Mouse (Mus musculus): Measurements from ENCODE around the gene Cdx2. TPM values are rescaled to one million over a fixed set of nuclear protein-coding genes. Genes with fewer than 3 reads are reported as not detected.
A peak's percentile ranks its signal among the peaks of the same experiment; 100 is the strongest.

Gene Cdx2
- polyA plus RNA-seq, 1 experiment: not detected

GRCm38 (mm10) chr5:147319653-147320052 lies 12.6 kb upstream of the Cdx2 start:
- H3K27me3 ChIP-seq (replicated peaks): peaks cover 71% of the 10 kb centered on the region
- H3K4me1 ChIP-seq: peaks cover 18% of the 10 kb centered on the region
- TF ChIP-seq FLI1 (IDR thresholded peaks at IDR 0.05; ENCODE audit: low read length): no peak
- TF ChIP-seq GATA1 (IDR thresholded peaks at IDR 0.05; ENCODE audit: borderline replicate concordance, low read length): no peak
- no peaks in the 10 kb centered on the region for H3K36me3 ChIP-seq (replicated peaks; ENCODE audit: low read length)
- H3K9me3 ChIP-seq: no peaks in the 10 kb centered on the region
- no peak overlapping the region for H3K4me3 ChIP-seq (replicated peaks)

DNA sequence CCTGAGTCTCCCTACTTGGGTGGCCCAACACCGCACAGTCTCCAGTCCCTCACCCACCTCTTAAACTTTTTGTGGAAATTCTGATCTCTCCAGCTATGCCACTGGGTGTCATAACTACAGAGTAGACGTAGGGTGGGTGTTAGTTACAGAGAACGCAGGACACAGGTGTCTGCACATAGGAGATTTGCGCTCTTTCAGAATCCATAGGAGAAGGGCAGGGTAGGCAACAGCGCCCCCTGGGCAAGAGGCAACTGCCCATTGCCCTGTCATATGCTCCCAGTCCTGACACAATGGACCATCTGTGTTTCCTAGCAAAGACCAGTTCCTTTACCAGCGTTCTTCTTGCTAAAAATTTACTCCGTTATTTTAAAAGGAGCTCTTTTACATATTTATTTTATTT lies 10.9 kb upstream of the Cdx2 start:
- TF ChIP-seq FLI1 (IDR thresholded peaks at IDR 0.05; ENCODE audit: low read length) (no peak), GATA1 (IDR thresholded peaks at IDR 0.05; ENCODE audit: borderline replicate concordance, low read length) (no peak)
- no peaks in the 10 kb centered on the region for H3K9me3 ChIP-seq
- peaks cover 82% of the 10 kb centered on the region for H3K27me3 ChIP-seq (replicated peaks)
- H3K36me3 ChIP-seq (replicated peaks; ENCODE audit: low read length): no peaks in the 10 kb centered on the region
- H3K4me3 ChIP-seq (replicated peaks): no peak overlapping the region
- H3K4me1 ChIP-seq: peaks cover 12% of the 10 kb centered on the region

DNA sequence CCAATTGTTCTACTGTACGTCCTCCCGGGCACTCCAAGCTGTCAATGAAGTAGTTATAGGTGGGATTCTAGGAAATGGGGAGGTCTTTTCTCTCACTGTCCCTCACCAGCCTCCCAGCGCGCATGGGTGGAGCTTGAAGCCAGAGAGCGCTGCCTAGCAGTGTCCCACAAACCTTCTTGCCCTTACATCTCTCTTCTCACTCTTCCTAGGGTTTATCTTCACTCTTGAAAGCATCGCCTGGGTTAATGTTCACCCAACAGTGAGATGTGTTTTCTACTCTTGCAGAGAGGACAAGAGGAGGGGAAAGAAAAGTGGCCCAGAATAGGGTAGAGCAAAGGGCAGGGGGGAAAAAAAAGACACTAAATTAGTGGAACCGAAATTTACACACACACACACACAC lies 10.3 kb upstream of the Cdx2 start:
- Histone ChIP-seq H3K4me3 (replicated peaks) (no peak overlapping the region), H3K9me3 (no peaks in the 10 kb centered on the region), H3K27me3 (replicated peaks) (peaks cover 82% of the 10 kb centered on the region), H3K36me3 (replicated peaks; ENCODE audit: low read length) (no peaks in the 10 kb centered on the region), H3K4me1 (peaks cover 9% of the 10 kb centered on the region)
- TF ChIP-seq GATA1 (IDR thresholded peaks at IDR 0.05; ENCODE audit: borderline replicate concordance, low read length): no peak
- no peak for TF ChIP-seq FLI1 (IDR thresholded peaks at IDR 0.05; ENCODE audit: low read length)

- H3K9me3 ChIP-seq: no peaks in the 10 kb centered on the region
- no peaks in the 10 kb centered on the region for H3K36me3 ChIP-seq (replicated peaks; ENCODE audit: low read length)
- peaks cover 86% of the 10 kb centered on the region for H3K27me3 ChIP-seq (replicated peaks)
- H3K4me3 ChIP-seq (replicated peaks): peak overlapping the region; percentile 86
- peaks cover 9% of the 10 kb centered on the region for H3K4me1 ChIP-seq
- TF ChIP-seq FLI1 (IDR thresholded peaks at IDR 0.05; ENCODE audit: low read length) (no peak), GATA1 (IDR thresholded peaks at IDR 0.05; ENCODE audit: borderline replicate concordance, low read length) (no peak)
These were observed 8.5 kb upstream of the Cdx2 start for GRCm38 (mm10) chr5:147315432-147316075.

DNA sequence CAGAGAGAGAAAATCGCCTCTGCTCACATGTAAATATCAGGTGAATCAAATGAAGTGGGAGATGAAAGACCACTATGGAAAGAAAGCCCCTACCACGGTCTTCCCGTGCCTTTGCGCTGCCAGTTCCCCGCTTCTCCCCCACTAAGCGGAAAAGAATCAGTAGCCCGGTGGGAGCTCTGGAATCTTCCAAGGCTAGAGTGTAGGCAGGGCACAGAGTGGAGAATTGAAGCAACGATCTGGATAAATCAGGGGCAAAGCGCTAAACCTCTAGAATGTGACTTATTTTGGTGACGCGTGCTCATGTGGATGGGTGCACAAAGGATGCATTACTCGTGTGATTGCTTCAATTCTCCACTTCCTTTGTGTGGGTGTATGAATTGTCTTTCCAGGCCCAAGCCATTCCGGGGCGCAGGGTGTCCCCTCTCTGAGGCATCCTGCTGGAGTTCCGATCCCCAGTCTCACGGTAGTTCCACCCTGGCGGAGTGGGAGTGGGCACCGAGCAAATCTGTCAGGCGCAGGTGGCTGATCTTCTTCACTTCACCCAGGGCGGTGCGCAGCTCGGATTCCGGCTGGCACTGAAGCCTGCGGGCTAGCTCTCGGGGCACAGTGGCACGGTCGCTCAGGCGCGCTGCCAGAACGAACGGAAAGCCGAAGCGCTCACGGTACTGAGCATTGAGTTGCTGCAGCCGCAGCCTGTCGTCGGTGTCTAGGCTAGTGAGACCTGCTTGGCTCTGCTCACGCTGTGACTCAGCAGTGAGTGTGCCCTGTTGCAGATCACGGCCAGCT lies 7.8 kb upstream of the Cdx2 start:
- peaks cover 9% of the 10 kb centered on the region for H3K4me1 ChIP-seq
- H3K9me3 ChIP-seq: no peaks in the 10 kb centered on the region
- peaks cover 89% of the 10 kb centered on the region for H3K27me3 ChIP-seq (replicated peaks)
- H3K36me3 ChIP-seq (replicated peaks; ENCODE audit: low read length): no peaks in the 10 kb centered on the region
- TF ChIP-seq GATA1 (IDR thresholded peaks at IDR 0.05; ENCODE audit: borderline replicate concordance, low read length) (no peak), FLI1 (IDR thresholded peaks at IDR 0.05; ENCODE audit: low read length) (no peak)
- peak overlapping the region; percentile 86 for H3K4me3 ChIP-seq (replicated peaks)

GRCm38 (mm10) chr5:147312830-147313685 lies 6.0 kb upstream of the Cdx2 start:
- Histone ChIP-seq H3K4me1 (peaks cover 9% of the 10 kb centered on the region), H3K4me3 (replicated peaks) (no peak overlapping the region), H3K36me3 (replicated peaks; ENCODE audit: low read length) (no peaks in the 10 kb centered on the region), H3K27me3 (replicated peaks) (peaks cover 96% of the 10 kb centered on the region), H3K9me3 (no peaks in the 10 kb centered on the region)
- no peak for TF ChIP-seq FLI1 (IDR thresholded peaks at IDR 0.05; ENCODE audit: low read length)
- TF ChIP-seq GATA1 (IDR thresholded peaks at IDR 0.05; ENCODE audit: borderline replicate concordance, low read length): no peak

DNA sequence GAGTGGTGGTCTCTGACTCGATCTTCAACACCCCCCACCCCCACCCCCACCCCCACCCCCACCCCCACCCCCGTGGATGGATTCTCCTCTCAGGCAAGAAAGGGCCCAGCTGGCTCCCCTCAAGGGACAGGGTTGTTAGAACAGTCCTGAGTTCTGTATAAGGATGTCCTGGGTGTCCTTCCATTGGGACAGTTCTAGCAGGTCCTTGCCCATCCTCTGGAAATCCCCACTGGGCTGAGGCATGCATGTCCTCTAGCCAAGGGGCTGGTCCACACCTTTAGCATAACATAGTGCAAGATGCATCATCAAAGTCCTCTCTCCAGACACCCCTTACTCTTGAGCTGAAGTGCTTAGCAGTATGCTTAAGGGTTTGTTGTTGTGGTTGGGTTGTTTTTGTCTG lies 2.7 kb upstream of the Cdx2 start:
- H3K9me3 ChIP-seq: no peaks in the 10 kb centered on the region
- TF ChIP-seq GATA1 (IDR thresholded peaks at IDR 0.05; ENCODE audit: borderline replicate concordance, low read length) (no peak), FLI1 (IDR thresholded peaks at IDR 0.05; ENCODE audit: low read length) (no peak)
- peaks cover 96% of the 10 kb centered on the region for H3K27me3 ChIP-seq (replicated peaks)
- H3K4me3 ChIP-seq (replicated peaks): no peak overlapping the region
- no peaks in the 10 kb centered on the region for H3K36me3 ChIP-seq (replicated peaks; ENCODE audit: low read length)
- peaks cover 14% of the 10 kb centered on the region for H3K4me1 ChIP-seq

GRCm38 (mm10) chr5:147308451-147308850 lies 1.4 kb upstream of the Cdx2 start:
- peaks cover 97% of the 10 kb centered on the region for H3K27me3 ChIP-seq (replicated peaks)
- TF ChIP-seq GATA1 (IDR thresholded peaks at IDR 0.05; ENCODE audit: borderline replicate concordance, low read length) (no peak), FLI1 (IDR thresholded peaks at IDR 0.05; ENCODE audit: low read length) (no peak)

DNA sequence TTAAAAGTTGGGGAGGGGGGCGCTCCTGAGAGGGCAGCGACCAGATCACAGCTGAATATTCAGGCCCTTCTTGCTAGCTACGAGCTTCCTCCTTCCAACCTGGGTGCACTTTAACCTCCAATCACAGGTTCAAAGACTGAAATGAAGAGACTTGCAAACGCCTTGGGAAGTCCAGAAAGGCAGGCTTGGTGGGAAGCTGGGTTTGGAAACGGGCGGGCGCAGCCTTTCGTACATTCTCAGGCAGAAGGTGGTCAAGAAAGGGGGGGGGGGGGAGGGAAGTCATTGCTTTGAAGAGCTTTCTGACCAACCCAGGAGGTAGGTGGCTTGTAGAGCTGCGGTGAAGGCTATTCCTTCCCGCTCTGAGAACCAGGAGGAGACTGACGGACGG lies 322 bp upstream of the Cdx2 start:
- peaks cover 21% of the 10 kb centered on the region for H3K4me1 ChIP-seq
- no peak overlapping the region for H3K4me3 ChIP-seq (replicated peaks)
- no peak for TF ChIP-seq GATA1 (IDR thresholded peaks at IDR 0.05; ENCODE audit: borderline replicate concordance, low read length)
- TF ChIP-seq FLI1 (IDR thresholded peaks at IDR 0.05; ENCODE audit: low read length): no peak
- H3K36me3 ChIP-seq (replicated peaks; ENCODE audit: low read length): no peaks in the 10 kb centered on the region
- peaks cover 99% of the 10 kb centered on the region for H3K27me3 ChIP-seq (replicated peaks)
- H3K9me3 ChIP-seq: no peaks in the 10 kb centered on the region

More at GRCm38 (mm10) chr5:147308451-147308850, 1.4 kb upstream of the Cdx2 start:
- Histone ChIP-seq H3K36me3 (replicated peaks; ENCODE audit: low read length) (no peaks in the 10 kb centered on the region), H3K4me3 (replicated peaks) (no peak overlapping the region), H3K9me3 (no peaks in the 10 kb centered on the region), H3K4me1 (peaks cover 18% of the 10 kb centered on the region)
